Mouse (Mus musculus): ENCODE data around the gene Tmem179b.

DNA sequence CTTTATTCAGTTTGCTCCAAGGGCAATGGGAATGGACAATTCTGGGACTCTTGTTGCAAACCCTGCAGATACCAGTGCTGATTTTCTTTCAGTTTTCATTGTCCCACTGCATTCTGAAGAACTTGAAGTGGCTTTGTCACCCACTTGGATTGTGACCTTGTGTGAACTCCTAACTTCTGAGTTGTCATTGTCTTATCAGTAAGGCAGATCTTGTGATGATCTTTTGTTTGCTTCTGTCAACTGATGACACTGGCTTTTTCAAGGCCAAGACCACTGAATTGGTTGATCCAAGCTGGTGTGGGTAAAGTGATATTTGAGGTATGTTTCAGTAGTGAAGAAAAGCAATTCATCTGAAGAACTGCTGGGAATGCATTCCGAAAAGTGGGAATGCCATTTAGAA is 28.9 kb downstream of the Tmem179b start:
- TF ChIP-seq POLR2A (IDR thresholded peaks at IDR 0.05; ENCODE audit: low read depth, low read length) (no peak), CTCF (IDR thresholded peaks at IDR 0.05; ENCODE audit: extremely low read depth, insufficient read depth, insufficient read length, insufficient replicate concordance) (no peak)
